Mouse (Mus musculus) hindbrain, postnatal 0 days (tissue): ENCODE results near the gene Ina. TPM values are rescaled to one million over a fixed set of nuclear protein-coding genes. Genes with fewer than 3 reads are reported as not detected.

Experiments used
- ATAC-seq: fragments of 200-750 bp; cut with Nextera tagmentation; 2 replicates; pipeline ENCODE4 v1.8.0; 2017; ENCODE audit warnings: mild to moderate bottlenecking, moderate TSS enrichment, moderate library complexity
- DNase-seq: peaks from one replicate; pipeline ENCODE4 v3.0.0-alpha.2; 2015; ENCODE audit warnings: low spot score
- H3K27ac ChIP-seq: fragments of 300-500 bp; sonication (generic); 2 replicates; pipeline ENCODE4 v1.5.1; 2014; ENCODE audit warnings: mild to moderate bottlenecking
- H3K27me3 ChIP-seq: fragments of 300-500 bp; sonication (generic); 2 replicates; pipeline ENCODE4 v1.6.1; 2014; ENCODE audit warnings: low read length, mixed read lengths; ENCODE audit not compliant: insufficient read depth
- H3K36me3 ChIP-seq: fragments of 300-500 bp; sonication (generic); 2 replicates; pipeline ENCODE4 v1.6.1; 2014; ENCODE audit warnings: low read length, mixed read lengths; ENCODE audit not compliant: insufficient read depth
- H3K4me1 ChIP-seq: fragments of 300-500 bp; sonication (generic); 2 replicates; pipeline ENCODE4 v1.6.1; 2014; ENCODE audit warnings: antibody characterized with exemption, low read length, mixed read lengths; ENCODE audit not compliant: insufficient read depth
- H3K4me2 ChIP-seq: fragments of 300-500 bp; sonication (generic); 2 replicates; pipeline ENCODE4 v1.6.1; 2014; ENCODE audit warnings: low read depth, mild to moderate bottlenecking, low read length, moderate library complexity, mixed read lengths
- H3K4me3 ChIP-seq: fragments of 300-500 bp; sonication (generic); 2 replicates; pipeline ENCODE4 v1.5.1; 2014; ENCODE audit warnings: low read length
- H3K9ac ChIP-seq: fragments of 300-500 bp; sonication (generic); replicated peaks from 2 replicates; pipeline ENCODE4 v1.6.1; 2014; ENCODE audit warnings: mild to moderate bottlenecking, low read length, moderate library complexity, mixed read lengths
- H3K9me3 ChIP-seq: fragments of 300-500 bp; sonication (generic); 2 replicates; pipeline ENCODE4 v1.6.1; 2016; ENCODE audit warnings: low read length, mixed read lengths
- CTCF ChIP-seq: IDR thresholded peaks from 2 replicates; pipeline ENCODE4 v1.5.1; 2016; ENCODE audit warnings: antibody characterized with exemption, control low read depth, low read depth
- WGBS: fragments of 180-500 bp; shearing (Covaris S2); extraction: QIAGEN DNeasy Blood & Tissue Kit; methylation state at CpG from one replicate; pipeline ENCODE4 v1.1.7; 2014; 5-methylcytosine and 5-hydroxymethylcytosine counted together
- polyA plus RNA-seq: library from polyadenylated mRNA; unstranded; fragments of >200 nt; fragmentation: Nextera tagmentation; extraction: Ambion mirVana; gene quantifications from 2 replicates; pipeline ENCODE4 v1.2.1, GENCODE M21; 2015
- total RNA-seq: library from RNA; depleted of rRNA; stranded (reverse); fragments of >200 nt; gene quantifications from 2 replicates; pipeline ENCODE4 v1.2.3, GENCODE M21; 2014

Ina gene
- total and polyA plus RNA-seq, 2 experiments from 2014 or later, result 217 to 315 TPM

DNA sequence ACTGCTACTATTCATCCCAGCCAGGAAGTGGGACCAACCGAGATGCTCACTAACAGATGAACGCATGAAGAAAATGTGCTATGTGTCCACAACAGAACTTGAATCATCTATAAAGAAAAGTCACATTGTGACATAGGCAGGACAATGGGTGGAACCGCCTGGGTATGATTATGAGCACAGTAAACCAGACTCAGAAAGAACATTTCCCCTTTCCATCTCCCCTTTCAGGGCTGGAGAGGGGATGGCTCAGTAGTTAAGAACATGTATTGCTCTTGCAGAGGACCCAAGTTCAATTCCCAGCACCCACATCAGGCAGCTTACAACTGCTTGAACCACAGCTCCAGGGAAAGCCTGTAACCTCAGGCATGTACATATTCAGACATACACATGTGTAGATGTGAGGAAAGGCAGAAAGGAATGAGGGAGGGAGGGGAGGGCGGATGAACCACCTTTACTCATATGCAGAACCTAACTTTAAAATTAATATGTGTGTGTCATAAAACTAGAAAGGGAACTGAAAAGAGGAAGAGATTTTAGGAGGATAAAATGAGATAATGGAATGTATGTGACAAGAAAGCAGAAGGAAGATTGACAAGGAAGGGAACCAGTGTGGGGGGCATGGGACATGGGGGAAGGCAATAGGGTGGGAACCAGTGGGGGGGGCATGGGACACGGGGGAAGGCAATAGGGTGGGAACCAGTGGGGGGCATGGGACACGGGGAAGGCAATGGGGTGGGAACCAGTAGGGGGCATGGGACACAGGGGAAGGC, 10.6 kb upstream of the Ina start:
- no peak overlapping the region for H3K27ac ChIP-seq
- 71% methylated on average over 6 of the region's 6 CpGs for WGBS
- no peaks in the 10 kb centered on the region for H3K4me1 ChIP-seq
- DNase-seq (no peak), ATAC-seq (no peak)
- H3K9me3 ChIP-seq, result no peaks in the 10 kb centered on the region
- no peaks in the 10 kb centered on the region for H3K27me3 ChIP-seq
- H3K4me3 ChIP-seq, result no peak overlapping the region
- no peak overlapping the region for H3K4me2 ChIP-seq
- H3K9ac ChIP-seq, result no peak overlapping the region
- H3K36me3 ChIP-seq, result no peaks in the 10 kb centered on the region
- TF ChIP-seq CTCF, result no peak

- Histone ChIP-seq H3K4me3 (no peak overlapping the region), H3K9ac (no peak overlapping the region), H3K27me3 (no peaks in the 10 kb centered on the region), H3K27ac (no peak overlapping the region), H3K36me3 (no peaks in the 10 kb centered on the region), H3K4me1 (no peaks in the 10 kb centered on the region), H3K4me2 (no peak overlapping the region), H3K9me3 (no peaks in the 10 kb centered on the region)
- WGBS, result 61% methylated on average over 5 of the region's 5 CpGs
- DNase-seq (no peak), ATAC-seq (no peak)
- TF ChIP-seq CTCF, result no peak
Measured at GRCm38 (mm10) chr19:47005873-47006272, 8.6 kb upstream of the Ina start.

- DNase-seq (no peak), ATAC-seq (no peak)
- Histone ChIP-seq H3K4me1 (no peaks in the 10 kb centered on the region), H3K9me3 (no peaks in the 10 kb centered on the region), H3K4me3 (no peak overlapping the region), H3K36me3 (no peaks in the 10 kb centered on the region), H3K4me2 (no peak overlapping the region), H3K27ac (no peak overlapping the region), H3K27me3 (no peaks in the 10 kb centered on the region), H3K9ac (no peak overlapping the region)
- no peak for TF ChIP-seq CTCF
- WGBS, result 6% methylated on average over 4 of the region's 4 CpGs
Measured at GRCm38 (mm10) chr19:47006321-47006720, 8.2 kb upstream of the Ina start.

DNA sequence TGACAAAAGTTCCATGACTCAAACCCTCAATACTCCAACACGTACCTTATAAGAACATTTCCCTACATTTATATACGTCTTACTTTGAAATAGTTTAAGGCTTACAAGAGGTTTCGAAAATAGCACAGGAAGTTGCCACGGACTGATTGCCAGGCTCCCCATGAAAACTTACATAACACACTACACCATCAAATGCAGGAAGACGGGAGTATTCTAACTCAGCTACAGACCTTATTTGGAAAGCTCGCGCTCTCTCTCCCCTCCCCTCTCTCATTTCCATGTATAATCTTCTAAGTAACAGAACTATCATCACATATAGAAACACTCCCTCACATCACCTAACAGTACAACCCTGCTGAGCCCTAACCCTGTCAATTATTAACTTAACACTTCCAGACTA, 5.1 kb upstream of the Ina start:
- no peak for TF ChIP-seq CTCF
- 88% methylated on average over 7 of the region's 7 CpGs for WGBS
- Histone ChIP-seq H3K36me3 (no peaks in the 10 kb centered on the region), H3K9me3 (no peaks in the 10 kb centered on the region), H3K4me1 (0 out of 2 replicates have a peak, but pooled peaks cover 4% of the 10 kb centered on the region), H3K4me3 (no peak overlapping the region), H3K9ac (no peak overlapping the region), H3K27me3 (no peaks in the 10 kb centered on the region), H3K4me2 (no peak overlapping the region), H3K27ac (no peak overlapping the region)
- ATAC-seq (no peak), DNase-seq (no peak)

- ATAC-seq (no peak), DNase-seq (no peak)
- H3K9me3 ChIP-seq, result no peaks in the 10 kb centered on the region
- H3K4me1 ChIP-seq, result 0 out of 2 replicates have a peak, but pooled peaks cover 4% of the 10 kb centered on the region
- no peaks in the 10 kb centered on the region for H3K27me3 ChIP-seq
- WGBS, result 91% methylated on average over 5 of the region's 5 CpGs
- H3K4me3 ChIP-seq, result no peak overlapping the region
- H3K4me2 ChIP-seq, result no peak overlapping the region
- H3K36me3 ChIP-seq, result no peaks in the 10 kb centered on the region
- TF ChIP-seq CTCF, result no peak
- no peak overlapping the region for H3K27ac ChIP-seq
- no peak overlapping the region for H3K9ac ChIP-seq
Measured at GRCm38 (mm10) chr19:47009943-47010342, 4.6 kb upstream of the Ina start.

- H3K27ac ChIP-seq, result 0 out of 2 replicates have a peak overlapping the region, but pooled peaks have one; percentile 98
Measured at GRCm38 (mm10) chr19:47012521-47013130, 1.9 kb upstream of the Ina start.

More at GRCm38 (mm10) chr19:47012521-47013130, 1.9 kb upstream of the Ina start:
- Histone ChIP-seq H3K4me1 (0 out of 2 replicates have a peak, but pooled peaks cover 4% of the 10 kb centered on the region), H3K4me2 (no peak overlapping the region), H3K4me3 (peak overlapping the region; percentile 73; the same call in 1 of the 2 replicates), H3K27me3 (0 out of 2 replicates have a peak, but pooled peaks cover 7% of the 10 kb centered on the region), H3K36me3 (no peaks in the 10 kb centered on the region), H3K9me3 (no peaks in the 10 kb centered on the region), H3K9ac (no peak overlapping the region)
- TF ChIP-seq CTCF, result no peak
- 79% methylated on average over 15 of the region's 15 CpGs for WGBS
- no peak for ATAC-seq
- no peak for DNase-seq
